Mouse (Mus musculus): Measurements from ENCODE around the gene Samsn1. TPM values are rescaled to one million over a fixed set of nuclear protein-coding genes. Genes with fewer than 3 reads are reported as not detected.
A peak's percentile ranks its signal among the peaks of the same experiment; 100 is the strongest.

Samsn1 gene
- total RNA-seq, 2 experiments from 2014 or later, result 0.53 to 0.99 TPM

DNA sequence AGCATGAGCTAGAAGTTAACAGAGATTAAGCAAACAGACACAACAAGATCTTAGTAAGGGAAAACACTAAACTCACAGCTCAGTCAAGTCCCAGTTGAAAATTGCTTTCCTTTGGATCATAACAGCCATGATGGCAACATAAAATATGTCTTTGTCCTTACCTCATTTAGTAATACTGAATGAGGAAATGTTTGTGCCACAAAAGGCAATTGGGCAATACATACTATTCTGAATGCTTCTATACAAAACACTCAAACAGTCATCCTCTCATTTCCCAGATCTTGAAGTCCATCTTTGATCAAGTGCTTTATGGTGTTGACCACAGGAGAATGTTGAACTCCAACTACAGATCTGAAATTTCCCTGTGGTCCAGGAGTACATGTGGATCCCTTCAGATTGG is 88.7 kb downstream of the Samsn1 start:
- no peak for DNase-seq

DNA sequence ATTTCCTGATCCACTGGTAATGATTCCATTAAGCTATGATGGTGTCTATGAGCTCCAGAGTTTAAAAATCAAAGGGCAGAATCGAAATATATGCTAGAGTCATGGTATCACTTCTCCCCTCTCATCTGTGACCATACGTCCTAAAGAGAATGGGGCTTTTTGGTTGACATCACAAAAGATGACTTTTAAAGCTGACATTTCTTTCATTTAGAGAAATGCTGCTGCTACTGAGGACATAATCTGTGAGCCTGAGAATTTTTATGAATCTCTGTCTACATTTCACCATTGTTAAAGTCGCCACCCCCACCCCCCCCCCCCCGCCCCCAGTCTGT is 91.9 kb downstream of the Samsn1 start:
- no peak for DNase-seq

DNA sequence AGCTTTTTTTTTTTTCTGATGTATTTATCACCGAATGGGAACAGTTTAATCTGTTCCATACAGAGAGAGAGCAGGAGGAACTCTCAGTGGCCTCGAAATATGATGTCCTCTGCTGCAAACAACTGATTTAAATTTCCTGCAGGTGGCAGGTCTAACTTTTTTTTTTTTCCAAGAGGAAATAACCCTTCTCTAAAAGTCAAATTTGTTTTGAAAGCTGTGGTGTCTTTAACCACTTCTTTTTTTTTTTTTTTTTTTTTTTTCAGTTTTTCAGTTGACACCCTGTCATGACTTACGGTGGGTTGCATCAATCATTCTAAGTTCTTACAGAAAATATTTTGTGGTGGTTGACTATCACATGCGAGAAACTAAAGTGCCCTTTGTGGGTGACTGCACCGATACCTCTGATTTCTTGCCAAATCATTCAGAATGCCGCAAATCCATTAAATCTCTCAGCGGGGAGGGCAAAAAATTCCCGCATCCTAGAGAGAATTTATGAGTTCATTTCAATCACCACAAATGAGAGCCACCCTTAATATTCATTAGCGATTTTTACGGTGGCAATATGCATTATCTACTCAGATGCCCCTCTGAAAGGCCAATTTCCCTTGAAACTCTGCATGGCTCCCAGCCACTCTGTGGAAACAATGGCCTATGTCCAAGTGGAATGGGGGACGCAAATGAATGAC is 92.4 kb downstream of the Samsn1 start:
- no peak for DNase-seq

DNA sequence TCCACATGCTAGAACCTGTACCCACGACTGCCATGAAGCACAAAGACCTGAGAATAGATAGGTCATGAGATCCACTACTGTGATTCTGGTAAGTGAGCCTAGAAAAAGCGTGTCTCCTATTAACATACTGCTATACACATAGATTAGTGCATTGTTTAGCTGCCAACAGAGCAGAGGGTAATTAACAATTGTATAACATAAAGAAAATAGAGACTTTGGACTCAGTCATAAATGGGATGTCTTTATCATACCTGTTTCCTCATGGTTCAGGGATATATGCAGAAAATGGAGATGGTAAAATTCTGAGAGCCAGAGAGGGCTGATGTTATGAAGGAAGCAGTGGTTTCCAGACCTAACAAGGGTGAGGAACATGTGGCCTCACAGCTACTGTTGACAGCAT is 95.6 kb downstream of the Samsn1 start:
- no peak for DNase-seq

DNA sequence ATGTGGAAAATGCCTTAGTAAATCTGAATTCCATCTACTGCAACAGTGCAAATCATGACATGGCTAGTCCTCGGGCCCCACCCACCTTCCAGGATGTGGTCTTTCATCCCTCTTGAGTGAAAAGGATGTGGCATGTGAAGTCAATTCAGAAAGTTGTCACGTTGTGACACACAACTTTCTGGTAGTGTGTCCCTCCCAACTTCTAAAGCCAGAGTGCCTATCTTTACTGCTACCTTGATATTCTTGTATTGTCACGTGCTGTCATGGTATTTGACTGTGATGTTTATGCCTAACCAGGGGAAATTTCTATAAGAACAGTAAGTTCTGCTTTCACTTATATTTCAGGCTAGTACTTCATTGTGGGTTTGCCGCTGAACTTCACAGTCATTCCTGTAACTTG is 101.2 kb downstream of the Samsn1 start:
- no peak for DNase-seq

DNA sequence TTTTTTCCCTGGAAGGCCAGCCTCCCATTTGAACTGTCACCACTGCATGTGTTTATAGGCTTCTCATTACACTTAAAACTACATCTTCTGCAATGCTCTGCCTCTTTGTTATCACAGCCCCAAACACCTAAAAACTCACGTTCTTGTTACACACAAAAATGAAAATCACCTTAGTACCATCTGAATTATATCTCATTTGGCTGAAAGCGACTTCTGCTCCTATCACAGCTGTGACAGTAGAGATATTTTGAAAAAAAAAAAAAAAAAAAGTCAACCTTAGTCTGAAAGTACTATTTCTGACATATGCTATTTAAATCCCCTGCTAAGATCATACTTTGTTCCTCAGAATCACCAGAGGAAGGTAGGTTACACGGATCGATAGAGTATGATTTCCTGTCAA is 102.8 kb downstream of the Samsn1 start:
- DNase-seq, result no peak

DNA sequence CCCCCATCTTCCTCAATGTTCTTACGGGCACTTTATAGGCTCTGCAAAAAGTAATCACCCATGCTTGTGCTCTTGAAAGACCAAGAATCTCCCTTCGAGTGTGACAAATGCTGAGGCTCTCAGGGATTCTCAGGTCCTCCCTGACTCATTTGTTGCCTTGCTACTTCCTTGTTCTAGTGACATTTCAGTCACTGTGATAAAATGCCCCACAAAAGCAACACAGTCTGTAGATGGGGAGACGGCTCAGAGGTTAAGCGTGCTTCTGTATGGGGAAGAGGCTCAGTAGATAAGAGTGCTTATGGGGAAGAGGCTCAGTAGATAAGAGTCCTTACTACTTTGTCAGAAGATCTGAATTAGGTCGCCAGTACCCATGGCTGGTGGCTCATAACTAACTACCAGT is 104.4 kb downstream of the Samsn1 start:
- DNase-seq, result no peak

DNA sequence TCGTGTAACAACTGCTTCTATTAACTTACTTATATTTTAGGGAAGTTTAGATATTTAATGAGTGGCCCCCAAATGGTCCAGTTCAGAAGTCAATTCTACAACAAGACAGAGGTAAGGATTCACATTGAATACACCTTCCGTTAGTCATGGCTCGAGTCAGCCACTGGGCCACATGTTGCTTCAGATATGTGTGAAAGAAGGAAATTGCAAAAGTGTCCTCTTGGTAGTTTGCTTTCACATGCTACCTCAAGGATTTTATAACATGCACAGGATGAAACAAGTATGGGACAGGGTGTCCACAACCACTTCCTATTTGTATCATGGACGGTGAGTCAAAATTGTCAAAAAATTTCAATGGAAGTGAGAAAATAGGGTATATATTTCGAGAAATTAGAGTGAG is 110.0 kb downstream of the Samsn1 start:
- no peak for DNase-seq

DNA sequence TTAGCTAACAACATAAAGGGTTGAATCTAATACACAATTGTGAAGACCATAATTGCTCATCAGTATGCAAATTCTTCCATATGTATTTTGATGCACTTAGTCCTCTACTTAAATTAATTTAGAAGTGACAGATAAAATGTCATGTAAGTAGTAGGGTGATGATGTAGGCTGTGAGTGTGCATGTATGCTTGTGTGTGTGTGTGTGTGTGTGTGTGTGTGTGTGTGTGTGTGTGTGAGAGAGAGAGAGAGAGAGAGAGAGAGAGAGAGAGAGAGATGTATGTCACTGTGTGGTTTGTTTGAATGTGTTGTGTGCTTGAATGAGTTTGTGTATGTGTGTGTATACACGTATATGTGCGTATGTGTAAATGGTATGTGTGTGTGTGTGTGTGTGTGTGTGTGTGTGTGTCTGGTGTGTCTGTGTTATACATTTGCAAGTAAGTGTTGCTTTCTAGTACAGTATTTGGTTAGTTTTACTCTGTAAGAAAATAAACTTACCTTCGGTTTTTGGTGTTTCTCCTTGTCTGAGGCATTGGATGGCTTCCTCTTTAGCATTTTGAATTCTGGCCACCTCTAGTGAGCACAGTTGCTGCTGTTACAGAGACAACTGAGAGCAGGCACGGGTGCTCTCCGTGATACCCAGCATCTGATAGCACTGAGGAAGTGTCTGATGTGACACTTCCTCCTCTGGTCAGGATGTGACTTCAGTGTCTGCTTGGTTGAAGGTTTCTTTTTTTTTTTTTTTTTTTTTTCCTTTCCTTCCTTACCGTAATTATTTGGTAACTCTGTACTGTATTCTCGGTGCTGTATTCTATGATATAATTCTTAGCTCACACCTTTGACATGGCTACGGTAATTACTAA is 113.2 kb downstream of the Samsn1 start:
- DNase-seq, result peak; percentile 6 to 7

DNA sequence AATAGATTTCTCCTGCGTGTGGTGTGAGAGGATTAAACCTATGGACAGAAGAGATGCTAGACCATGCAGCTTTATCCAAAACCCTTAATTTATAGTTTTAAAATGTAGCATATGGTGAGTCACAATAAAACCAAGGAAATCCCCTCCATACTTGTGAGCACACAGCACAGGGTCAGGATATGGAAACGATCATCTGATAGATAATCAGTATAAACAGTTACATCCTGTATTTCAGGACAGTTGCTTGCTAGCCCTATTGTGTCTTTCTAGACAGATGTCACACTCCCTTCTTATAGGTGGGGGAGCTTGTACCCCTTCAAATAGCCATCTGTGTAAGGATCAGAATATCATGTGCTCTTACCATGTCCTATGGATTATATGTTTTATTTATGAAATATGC is 115.3 kb downstream of the Samsn1 start:
- no peak for DNase-seq

DNA sequence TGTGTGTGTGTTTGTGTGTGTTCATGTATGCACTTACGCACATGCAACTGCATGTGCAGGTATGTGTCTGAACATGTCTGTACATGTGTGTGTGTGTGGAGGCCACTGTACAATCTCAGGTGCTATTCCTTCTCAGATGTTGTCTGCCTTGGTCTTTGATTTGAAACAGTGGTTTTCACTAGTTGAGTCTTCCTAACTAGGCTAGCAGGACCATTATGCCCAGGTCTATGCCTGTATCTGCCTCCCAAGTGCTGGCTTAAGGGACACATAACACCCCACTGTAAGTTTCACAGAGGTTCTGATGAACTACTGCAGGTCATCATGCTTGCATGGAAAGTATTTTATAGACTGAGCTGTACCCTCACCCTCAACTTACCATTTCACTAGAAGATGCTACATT is 115.8 kb downstream of the Samsn1 start:
- no peak for DNase-seq

DNA sequence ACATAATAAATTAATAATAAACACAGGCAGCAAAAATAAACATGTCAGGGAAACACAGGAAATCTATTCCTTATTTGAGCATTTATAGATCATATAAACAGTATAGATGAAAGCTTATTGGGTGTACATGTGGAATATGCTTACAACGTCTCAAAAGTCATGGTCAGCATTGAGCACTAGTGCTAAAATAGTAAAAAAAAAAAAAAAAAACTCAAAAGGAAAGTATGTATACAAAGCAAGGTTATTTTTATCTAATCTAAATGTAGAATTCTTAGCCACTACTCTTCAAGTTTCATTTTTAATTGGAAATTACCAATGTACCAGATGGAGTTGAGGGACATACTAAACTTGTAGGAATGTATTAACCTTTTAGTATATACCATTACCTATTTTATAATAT is 116.8 kb downstream of the Samsn1 start:
- DNase-seq, result no peak

DNA sequence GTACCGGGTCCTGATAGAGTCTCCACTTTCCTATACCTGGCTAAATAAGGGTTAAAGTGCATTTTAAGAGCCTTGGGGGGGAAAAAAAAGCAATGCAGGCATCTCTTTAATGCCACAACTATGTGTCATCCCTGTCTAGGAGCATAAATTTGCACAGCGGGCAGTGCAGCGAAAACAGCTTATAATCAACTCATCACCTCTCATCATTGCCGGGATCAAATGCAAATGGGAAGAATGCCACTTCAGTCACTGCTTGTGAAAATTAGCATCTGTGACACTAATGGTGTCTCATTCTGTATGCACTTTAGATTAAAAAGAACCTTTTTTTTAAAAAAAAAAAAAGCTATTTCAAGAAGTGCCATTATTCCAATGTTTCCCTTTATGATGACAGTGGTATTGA is 118.0 kb downstream of the Samsn1 start:
- DNase-seq, result no peak

DNA sequence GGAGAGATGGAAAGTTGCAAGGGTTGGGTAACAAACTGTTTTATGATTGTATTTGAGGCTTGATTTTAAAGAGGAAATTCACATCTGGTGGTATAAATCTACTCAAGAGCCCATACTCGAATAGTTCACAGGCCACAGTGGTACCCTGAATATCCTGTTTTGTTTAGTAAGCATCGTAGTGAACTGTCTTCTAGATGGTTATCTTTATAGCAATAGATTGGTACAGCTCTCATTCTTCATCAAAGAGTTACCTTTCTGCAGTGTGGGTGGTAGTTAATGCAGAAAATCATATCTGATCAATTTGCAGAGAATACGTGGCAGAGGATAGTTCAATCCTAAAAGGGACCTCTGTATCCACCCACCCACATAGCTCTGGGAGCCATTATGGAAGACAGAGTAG is 119.1 kb downstream of the Samsn1 start:
- no peak for DNase-seq

DNA sequence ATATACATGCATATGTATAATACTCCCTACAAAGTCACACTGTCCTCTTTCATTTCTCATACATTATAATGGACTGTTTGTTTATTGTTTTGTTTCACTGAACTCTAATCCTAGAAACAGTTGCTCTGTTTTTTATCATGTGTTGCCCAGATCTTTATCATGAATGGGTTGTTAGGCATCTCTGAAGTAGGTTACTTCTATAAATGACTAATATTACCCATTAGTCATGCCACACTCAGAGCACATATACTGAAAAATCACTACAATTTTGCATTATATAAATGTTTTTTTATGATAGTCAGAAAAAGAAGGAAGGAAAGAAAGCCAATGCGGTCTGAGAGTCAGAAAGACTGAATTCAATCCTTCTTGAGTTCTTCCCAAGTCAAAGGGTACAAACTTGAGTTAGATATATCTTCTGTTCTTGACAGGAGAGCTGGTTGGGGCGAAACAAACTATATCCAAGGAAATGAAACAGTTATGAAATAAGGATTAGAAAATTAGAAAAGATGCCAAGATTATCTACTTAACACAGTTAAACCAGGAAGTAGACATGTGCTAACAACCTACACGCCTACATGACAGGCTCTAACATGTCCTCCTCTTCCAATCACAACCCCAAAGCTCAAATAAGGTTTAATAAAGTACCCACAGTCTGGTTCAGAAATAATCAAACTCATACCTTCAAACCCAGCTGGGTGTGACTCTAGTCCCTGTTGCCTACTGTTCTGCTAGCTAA is 122.0 kb downstream of the Samsn1 start:
- DNase-seq, result no peak

DNA sequence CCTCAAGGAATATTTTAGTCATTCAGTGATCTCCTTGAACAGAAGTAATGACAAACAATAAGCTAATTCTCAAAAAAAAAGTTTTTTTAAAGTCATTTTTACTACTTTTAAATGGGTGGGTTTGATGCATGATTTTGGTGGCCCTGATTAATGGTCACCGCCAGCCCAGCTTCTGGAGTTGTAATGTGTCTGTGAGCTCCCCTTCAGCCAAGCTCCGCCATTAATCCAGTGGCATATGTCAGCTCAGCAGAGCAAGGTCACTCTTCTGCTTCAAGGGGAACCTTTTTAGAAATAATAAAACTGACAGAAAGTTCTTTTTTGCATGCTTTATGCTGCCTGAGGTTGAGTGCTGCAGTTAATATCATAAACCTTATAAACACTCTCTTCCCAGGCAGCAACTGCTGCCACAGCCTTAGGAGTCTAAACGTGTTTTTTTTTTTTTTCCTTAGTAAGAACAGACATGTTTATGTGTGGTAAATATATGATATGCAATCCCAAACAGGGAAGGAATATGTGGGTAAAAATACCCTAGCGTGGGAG is 124.2 kb downstream of the Samsn1 start:
- DNase-seq, result peak; percentile 28 to 42

DNA sequence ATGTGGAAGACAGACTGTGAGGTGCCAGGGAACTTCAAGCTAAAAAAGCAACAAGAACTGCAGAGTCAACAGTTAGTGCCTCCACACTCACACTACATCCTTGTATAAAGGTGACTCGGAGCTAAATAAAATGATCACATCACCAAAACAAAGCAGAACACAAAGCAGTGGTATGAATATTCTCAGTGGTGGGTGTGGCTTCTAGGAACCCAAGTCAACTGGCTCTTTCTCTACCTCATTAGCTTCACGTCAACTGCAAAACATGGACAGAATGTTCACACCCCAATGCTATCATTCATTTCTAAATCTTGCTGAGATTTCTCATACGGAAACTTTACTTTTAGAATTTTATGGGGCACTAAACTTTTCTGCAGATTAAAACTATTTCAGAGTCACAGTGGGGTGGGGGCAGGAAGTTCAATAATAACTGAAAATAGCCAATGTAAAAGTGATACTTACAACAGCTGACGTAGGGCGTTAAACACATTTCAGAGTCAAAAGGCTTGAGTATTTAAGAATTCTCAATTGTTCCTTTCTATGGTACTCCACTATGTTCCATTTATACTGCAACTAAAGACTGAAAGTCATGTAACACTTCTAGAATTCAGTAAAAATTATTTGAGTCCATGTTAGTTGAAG is 127.7 kb downstream of the Samsn1 start:
- DNase-seq, result no peak

DNA sequence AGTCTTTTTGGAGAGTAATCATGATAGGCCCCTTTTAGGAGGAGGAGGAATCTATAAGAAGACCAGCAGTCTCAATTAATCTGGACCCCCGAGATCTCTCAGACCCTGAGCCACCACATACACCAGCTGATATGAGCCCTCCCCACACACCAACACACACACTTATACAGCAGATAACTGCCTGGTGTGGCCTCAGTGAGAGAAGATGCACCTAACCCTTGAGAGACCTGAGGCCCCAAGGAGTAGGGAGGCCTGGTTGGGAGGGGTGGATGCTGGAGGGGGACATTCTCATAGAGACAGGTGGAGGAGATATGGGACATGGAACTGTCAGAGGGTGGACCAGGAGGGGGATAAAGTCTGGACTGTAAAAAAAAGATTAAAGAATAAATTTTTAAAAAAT is 128.6 kb downstream of the Samsn1 start:
- no peak for DNase-seq

DNA sequence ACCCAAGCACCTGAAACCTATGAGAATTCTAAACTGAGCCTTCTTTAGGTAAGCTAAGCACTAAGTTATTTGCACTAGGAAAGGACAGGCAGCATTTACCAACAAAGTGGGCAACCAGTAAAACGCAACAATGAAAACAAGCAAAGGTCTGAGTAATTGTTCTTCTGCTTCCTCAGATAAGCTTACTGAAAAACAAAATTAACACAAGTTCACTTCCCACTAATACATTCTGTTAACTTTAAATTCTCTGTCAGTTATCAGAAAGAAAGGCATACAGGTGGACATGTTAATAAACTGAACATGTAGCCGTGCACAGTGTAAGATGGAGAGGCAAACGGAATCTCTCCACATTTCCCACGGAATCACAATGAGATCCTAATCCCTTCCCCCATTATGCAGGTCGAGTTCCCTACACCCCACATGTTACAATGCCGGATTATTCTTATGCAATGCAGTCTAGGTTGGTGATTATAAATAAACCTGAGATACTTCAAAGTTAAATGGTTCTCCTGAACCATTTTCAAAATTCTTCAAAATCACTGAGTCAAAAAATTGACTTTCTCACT is 132.9 kb downstream of the Samsn1 start:
- no peak for DNase-seq

DNA sequence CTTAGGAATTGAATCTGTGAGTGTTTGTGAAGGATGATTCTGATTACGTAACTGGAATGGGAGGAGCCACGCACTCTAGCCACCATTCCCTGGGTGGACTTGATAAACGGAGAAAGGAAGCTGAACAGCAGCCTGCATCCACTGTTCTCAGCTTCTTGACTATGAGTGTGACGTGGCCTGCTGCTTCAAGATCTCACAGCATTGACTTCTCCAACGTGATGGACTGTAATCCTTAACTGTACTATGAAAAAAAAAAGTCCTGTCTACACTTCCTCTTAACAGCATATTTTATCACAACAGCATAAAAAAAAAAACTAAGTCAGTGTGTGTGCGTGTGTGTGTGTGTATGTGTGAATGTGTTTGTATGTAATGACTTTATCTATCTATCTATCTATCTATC is 134.9 kb downstream of the Samsn1 start:
- DNase-seq, result no peak

DNA sequence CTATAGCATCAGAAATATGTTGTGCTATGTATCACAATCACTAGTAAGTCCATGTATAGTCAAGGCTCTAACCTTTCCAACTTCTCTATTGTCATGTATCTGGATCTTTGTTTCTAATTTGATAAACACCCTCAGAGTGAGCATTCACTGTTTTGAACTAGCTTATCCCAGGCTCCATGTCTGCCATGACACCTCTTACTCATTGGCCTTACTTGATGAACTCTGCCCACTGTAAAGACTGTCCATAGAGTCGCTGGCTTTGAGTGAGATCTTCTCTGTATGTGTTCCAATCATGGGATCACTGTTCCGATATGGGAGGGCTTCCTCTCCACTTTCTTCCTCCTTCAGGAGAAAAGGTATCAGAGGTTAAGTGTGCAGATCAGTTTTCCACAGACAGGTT is 143.2 kb downstream of the Samsn1 start:
- no peak for DNase-seq

DNA sequence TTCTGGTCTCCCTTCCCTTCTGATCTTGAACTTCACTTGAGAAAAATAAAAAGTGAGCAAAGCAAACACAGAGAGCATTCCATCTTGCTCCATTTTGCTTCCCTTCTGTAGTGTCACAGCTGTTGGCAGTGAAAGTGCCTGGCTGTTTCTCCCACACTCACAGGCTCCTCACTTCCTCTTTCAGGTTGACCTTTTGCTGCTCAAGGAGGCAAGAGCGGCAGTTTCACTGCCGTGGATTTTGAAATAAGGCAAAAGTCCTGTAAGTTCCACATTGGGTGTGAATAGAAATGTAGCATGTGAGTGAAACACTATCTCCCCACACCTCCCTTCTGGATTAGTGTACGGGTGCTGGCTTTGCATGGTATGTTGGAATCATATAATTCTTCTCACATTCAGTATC is 144.9 kb downstream of the Samsn1 start:
- DNase-seq, result peak; percentile 2 to 8

Data from adrenal gland, postnatal 36 days (tissue).